In genomic region chr5:27707283-27707682, GRCm38 (mm10) we compare ENCODE assay signal across 15 mouse cellular contexts.
DNase-seq lines count a peak whose midpoint lies in the region; ATAC-seq and TF ChIP-seq lines count a peak whose summit lies in the region.
"Had no signal": no experiment of that assay in that cellular context is flagged by ENCODE, and none has a peak within 500 bp of the region (broad histone marks: within the 10 kb centered on the region; RNA-seq: fewer than 3 reads in every experiment).

No protein-coding gene starts in this region.

- H3K27ac ChIP-seq in kidney, embryonic 14.5 days (ENCODE audit: low read depth, low read length) = peak overlapping the region; percentile 20; the same call in 1 of the 2 replicates
- no peak overlapping the region for H3K27ac ChIP-seq in stomach, embryonic 15.5 days
- H3K27ac ChIP-seq in stomach, postnatal 0 days (replicated peaks) = no peak overlapping the region
- H3K27ac ChIP-seq in forebrain, embryonic 13.5 days = no peak overlapping the region
- H3K27ac ChIP-seq: embryonic facial prominence, embryonic 15.5 days; forebrain, embryonic 15.5 days; hindbrain, embryonic 14.5 days had no signal

- TF ChIP-seq EP300 in stomach, postnatal 0 days (optimal IDR thresholded peaks at IDR 0.05) = no peak

- peaks cover 15% of the 10 kb centered on the region for H3K4me1 ChIP-seq in kidney, embryonic 14.5 days (ENCODE audit: control insufficient read depth, insufficient read depth, low read length)
- H3K4me1 ChIP-seq in stomach, embryonic 15.5 days = peaks cover 15% of the 10 kb centered on the region; the same call in 1 of the 2 replicates
- H3K4me1 ChIP-seq in stomach, postnatal 0 days (replicated peaks; ENCODE audit: control insufficient read depth, insufficient read depth) = no peaks in the 10 kb centered on the region
- peaks cover 13% of the 10 kb centered on the region; the same call in 1 of the 2 replicates for H3K4me1 ChIP-seq in forebrain, embryonic 13.5 days
- H3K4me1 ChIP-seq: embryonic facial prominence, embryonic 15.5 days had no signal

- ATAC-seq in kidney, embryonic 14.5 days (ENCODE audit: low FRiP score, low TSS enrichment) = no peak
- peak; percentile 69; the same call in 1 of the 2 replicates for ATAC-seq in stomach, embryonic 15.5 days (ENCODE audit: insufficient read depth, low FRiP score, low read depth)
- no peak for ATAC-seq in stomach, postnatal 0 days (ENCODE audit: low FRiP score, low TSS enrichment)
- ATAC-seq in forebrain, embryonic 13.5 days = no peak
- ATAC-seq: forebrain, embryonic 15.5 days had no signal

- H3K4me3 ChIP-seq in kidney, embryonic 14.5 days (ENCODE audit: low read length) = no peak overlapping the region
- H3K4me3 ChIP-seq in stomach, embryonic 15.5 days (replicated peaks) = no peak overlapping the region
- H3K4me3 ChIP-seq in stomach, postnatal 0 days (ENCODE audit: low read depth, low read length) = no peak overlapping the region
- no peak overlapping the region for H3K4me3 ChIP-seq in forebrain, embryonic 13.5 days
- H3K4me3 ChIP-seq: embryonic facial prominence, embryonic 15.5 days; forebrain, embryonic 15.5 days had no signal

- H3K27me3 ChIP-seq in kidney, embryonic 14.5 days (ENCODE audit: control insufficient read depth, insufficient read depth, low read length) = no peaks in the 10 kb centered on the region
- no peaks in the 10 kb centered on the region for H3K27me3 ChIP-seq in stomach, embryonic 15.5 days (replicated peaks)
- H3K27me3 ChIP-seq in stomach, postnatal 0 days (ENCODE audit: control insufficient read depth, insufficient read depth, low read length) = no peaks in the 10 kb centered on the region
- H3K27me3 ChIP-seq in forebrain, embryonic 13.5 days = no peaks in the 10 kb centered on the region
- H3K27me3 ChIP-seq: embryonic facial prominence, embryonic 15.5 days; forebrain, embryonic 15.5 days had no signal

- H3K9ac ChIP-seq in kidney, embryonic 14.5 days (ENCODE audit: low read depth, low read length) = no peak overlapping the region
- H3K9ac ChIP-seq in stomach, embryonic 15.5 days = no peak overlapping the region
- no peak overlapping the region for H3K9ac ChIP-seq in stomach, postnatal 0 days (ENCODE audit: low read length)
- H3K9ac ChIP-seq in forebrain, embryonic 13.5 days = no peak overlapping the region
- H3K9ac ChIP-seq: embryonic facial prominence, embryonic 15.5 days; forebrain, embryonic 15.5 days; hindbrain, embryonic 14.5 days had no signal

- no peaks in the 10 kb centered on the region for H3K9me3 ChIP-seq in kidney, embryonic 14.5 days (ENCODE audit: control insufficient read depth, low read length)
- no peaks in the 10 kb centered on the region for H3K9me3 ChIP-seq in stomach, embryonic 15.5 days
- no peaks in the 10 kb centered on the region for H3K9me3 ChIP-seq in stomach, postnatal 0 days (ENCODE audit: control insufficient read depth, low read length)
- H3K9me3 ChIP-seq in forebrain, embryonic 13.5 days (replicated peaks) = no peaks in the 10 kb centered on the region
- H3K9me3 ChIP-seq: embryonic facial prominence, embryonic 15.5 days; forebrain, embryonic 15.5 days had no signal

- no peak for TF ChIP-seq CTCF in stomach, postnatal 0 days (IDR thresholded peaks at IDR 0.05; ENCODE audit: low read depth)

- no peak overlapping the region for H3K4me2 ChIP-seq in kidney, embryonic 14.5 days (replicated peaks; ENCODE audit: low read depth, low read length)
- no peak overlapping the region for H3K4me2 ChIP-seq in stomach, embryonic 15.5 days
- H3K4me2 ChIP-seq in stomach, postnatal 0 days (replicated peaks; ENCODE audit: low read depth) = no peak overlapping the region
- H3K4me2 ChIP-seq in forebrain, embryonic 13.5 days = no peak overlapping the region
- H3K4me2 ChIP-seq: embryonic facial prominence, embryonic 15.5 days; forebrain, embryonic 15.5 days; hindbrain, embryonic 14.5 days had no signal

- DNase-seq in kidney, postnatal 14 days = no peak
- DNase-seq in stomach, postnatal 0 days (ENCODE audit: low spot score) = no peak
- DNase-seq in liver = peak; percentile 70
- DNase-seq in cerebellum, adult 8-10 months = no peak
- DNase-seq: adrenal gland, postnatal 36 days; cerebellum, postnatal 14 days; embryo, embryonic 11 days; kidney, adult 11 months; lung, postnatal 14 days had no signal

- H3K36me3 ChIP-seq in kidney, embryonic 14.5 days (ENCODE audit: control insufficient read depth, insufficient read depth, low read length) = no peaks in the 10 kb centered on the region
- H3K36me3 ChIP-seq in stomach, embryonic 15.5 days = no peaks in the 10 kb centered on the region
- no peaks in the 10 kb centered on the region for H3K36me3 ChIP-seq in stomach, postnatal 0 days (ENCODE audit: control insufficient read depth, insufficient read depth, low read length)
- no peaks in the 10 kb centered on the region for H3K36me3 ChIP-seq in forebrain, embryonic 13.5 days (ENCODE audit: poor library complexity, severe bottlenecking)
- H3K36me3 ChIP-seq: embryonic facial prominence, embryonic 15.5 days had no signal
